Mouse (Mus musculus) layer of hippocampus, postnatal 25 days (tissue): ENCODE results near the gene Npepps. TPM values are rescaled to one million over a fixed set of nuclear protein-coding genes. Genes with fewer than 3 reads are reported as not detected.
"Not testable (repeated sequence)": the region's sequence is repeated elsewhere in the genome, so short reads cannot be mapped to it uniquely, and the experiment has no call there.

Experiments used
- DNase-seq, 2 experiments: peaks; one replicate each; pipeline ENCODE4 v3.0.0; 2022; ENCODE audit warnings: mixed read lengths in 2 of 2, low spot score in 1 of 2; ENCODE audit errors: extremely low spot score in 1 of 2
- total RNA-seq, 2 experiments: library from RNA; stranded (reverse); gene quantifications; 2 replicates each; pipeline ENCODE4 v1.2.3; 2021

Gene Npepps
- total RNA-seq, 2 experiments from 2014 or later, result 130 to 144 TPM

DNA sequence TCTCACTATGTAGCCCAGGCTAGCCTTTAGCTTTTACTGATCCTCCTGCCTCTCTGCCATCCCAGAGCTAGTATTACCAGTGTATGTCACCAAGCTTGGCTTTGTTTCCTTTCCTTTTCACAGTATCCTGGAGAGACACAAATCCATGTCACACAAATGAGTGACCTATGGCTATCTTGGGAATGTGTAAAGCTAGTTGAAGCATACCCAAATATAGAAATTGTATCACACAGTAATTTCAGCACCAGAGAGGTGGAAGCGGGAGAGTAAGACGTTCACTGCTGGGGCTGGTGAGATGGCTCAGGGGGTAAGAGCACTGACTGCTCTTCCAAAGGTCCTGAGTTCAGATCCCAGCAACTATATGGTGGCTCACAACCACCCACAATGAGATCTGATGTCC lies 19.5 kb upstream of the Npepps start:
- DNase-seq, result no peak

DNA sequence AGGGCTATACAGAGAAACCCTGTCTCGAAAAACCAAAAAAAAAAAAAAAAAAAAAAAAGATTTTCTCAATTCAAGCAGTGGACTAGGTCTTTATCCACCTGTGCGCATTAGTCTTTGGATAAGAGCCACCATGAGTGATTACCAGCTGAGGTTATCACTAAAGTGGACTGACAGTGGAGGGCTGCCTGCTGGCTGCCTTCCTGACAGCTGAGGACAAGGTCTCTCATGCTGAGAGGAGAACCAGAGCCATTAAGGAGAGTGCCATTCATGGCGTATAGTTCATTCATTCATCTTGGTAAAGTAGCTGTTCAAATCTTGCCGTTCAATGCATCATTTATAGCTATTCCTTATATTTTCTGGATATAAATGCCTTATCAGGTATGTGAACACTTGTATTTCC lies 16.1 kb upstream of the Npepps start:
- no peak for DNase-seq

DNA sequence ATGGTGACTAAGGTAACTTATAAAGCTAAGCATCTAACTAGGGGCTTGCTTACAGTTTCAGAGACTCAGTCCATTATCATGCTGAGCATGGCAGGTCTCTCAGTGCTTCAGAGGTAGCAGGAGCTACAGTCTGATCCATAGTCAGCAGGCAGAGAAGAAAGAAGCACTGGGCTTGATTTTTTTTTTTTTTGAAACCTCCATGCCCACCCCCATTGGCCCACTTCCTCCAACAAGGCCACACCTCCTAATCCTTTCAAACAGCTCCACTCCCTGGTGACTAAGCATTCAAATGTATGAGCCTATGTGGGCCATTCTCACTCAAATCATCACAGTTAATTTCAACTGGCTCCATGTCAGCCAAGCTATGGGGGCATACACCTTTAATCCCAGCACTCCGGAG lies 12.3 kb upstream of the Npepps start:
- no peak for DNase-seq

DNA sequence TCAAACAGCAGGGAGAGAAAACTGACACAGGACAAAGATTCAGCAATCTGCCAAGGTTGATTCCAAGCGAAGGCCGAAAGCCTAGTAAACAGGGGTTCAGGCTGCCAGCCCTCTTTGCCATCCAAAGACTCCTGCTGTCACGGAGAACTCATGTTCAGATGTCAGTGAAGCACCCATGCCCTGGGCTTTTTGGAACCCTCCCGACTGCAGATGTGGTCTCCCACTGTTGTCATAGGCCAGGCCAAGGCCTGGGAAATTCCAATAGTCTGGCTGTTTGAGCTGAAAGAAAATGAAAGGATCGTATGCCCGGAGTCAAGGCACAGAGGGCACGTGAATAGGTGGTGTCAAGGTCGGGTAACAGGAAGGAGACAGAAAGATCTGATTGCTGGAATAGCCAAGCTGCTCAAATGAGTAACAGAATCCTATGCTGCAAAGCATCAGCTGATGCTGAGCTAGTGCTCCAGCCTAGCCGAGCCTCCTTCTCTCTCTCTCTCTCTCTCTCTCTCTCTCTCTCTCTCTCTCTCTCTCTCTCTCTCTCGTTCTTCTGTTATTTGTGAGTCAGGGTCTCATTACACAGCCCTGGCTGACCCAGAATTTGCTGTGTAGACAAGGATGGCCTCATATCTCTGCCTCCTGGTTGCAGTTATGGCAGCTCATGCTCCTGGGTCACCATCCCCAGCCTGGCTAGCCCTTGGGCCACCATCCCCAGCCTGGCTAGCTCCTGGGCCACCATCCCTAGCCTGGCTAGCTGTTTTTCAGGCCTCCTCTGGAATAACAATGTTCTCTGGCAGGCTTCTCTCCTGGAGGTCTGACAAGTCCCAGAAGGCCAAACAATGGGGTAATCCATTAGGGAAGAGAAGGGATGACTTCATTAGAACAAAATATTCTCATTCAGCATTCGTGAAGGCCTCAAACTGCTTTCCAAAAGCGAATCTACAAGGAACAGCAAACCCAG lies 9.1 kb upstream of the Npepps start:
- DNase-seq, result peak in 1 of 2 experiments; percentile 22

DNA sequence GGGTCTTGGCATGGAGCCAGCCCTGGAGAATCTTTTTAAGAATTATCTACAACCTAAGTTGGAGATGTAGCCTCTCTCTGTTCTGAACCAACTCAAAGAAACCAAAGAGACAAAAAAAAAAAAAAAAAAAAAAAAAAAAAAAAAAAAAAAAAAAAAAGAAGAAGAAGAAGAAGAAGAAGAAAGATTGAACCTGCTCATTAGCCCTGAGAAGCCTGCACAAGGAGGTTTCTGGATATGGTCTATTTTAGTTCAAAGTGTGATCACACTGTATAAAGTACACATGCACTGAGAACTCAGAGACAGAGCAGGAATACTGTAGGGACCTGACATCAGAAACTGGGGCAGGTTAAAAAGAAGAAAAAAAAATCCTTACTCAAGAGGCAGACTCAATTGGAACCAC lies 7.2 kb upstream of the Npepps start:
- DNase-seq, result no peak

DNA sequence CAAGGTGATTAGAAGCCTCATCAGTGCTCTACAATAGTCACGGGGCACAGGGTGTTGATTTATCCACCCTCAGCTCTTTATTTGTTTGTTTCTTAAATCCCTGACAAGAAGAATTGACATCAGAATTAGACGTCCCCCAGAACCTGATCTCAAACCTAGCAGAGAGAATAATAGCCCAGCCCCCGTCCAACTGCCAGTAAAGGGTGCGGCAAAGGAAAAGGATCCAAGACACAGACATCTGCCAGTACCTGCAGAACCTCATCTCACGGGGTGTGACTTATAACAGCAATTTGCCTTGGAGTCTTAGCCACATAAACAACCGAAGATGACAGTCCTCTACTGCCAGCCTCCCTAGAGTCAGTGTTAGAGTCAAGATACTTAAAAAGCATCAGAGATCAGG lies 6.5 kb upstream of the Npepps start:
- DNase-seq, result no peak

DNA sequence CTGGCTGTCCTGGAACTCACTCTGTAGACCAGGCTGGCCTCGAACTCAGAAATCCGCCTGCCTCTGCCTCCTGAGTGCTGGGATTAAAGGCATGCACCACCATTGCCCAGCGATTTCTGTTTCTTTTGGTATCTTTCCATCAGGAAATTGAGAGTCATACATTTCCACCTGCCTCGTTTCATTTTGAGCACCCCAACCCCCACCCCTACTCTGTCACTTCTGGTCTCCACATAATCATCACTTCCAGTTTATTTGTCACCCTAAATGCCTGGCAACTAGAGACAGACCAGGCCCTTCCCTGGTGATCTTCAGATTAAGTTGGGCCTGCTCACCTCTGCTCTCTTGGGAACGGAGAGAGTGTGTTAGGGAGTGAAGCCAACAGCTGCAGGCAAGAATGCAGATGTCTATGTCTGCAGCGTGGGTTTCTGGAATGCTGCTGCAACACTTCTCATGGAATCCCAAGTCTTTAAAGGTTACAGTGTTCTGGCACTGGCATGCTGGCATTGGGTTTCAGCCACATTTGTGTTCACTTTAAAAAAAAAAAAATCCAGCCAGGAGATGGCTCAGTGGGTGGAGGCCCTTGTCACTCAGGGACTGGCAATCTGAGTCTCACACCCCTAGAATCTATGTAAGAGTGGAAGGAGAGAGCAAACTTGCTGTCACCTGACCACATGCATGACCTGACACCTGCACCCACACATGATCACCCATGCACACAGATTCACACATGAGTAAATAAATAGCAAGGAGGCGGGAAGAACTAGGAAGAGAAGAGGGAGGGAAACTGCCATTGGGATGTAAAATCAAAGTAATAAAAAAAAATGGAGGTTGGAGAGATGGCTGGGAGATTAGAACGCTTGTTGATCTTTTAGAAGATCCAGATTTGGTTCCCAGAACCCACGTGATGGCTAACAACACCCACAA lies 5.7 kb upstream of the Npepps start:
- no peak for DNase-seq

DNA sequence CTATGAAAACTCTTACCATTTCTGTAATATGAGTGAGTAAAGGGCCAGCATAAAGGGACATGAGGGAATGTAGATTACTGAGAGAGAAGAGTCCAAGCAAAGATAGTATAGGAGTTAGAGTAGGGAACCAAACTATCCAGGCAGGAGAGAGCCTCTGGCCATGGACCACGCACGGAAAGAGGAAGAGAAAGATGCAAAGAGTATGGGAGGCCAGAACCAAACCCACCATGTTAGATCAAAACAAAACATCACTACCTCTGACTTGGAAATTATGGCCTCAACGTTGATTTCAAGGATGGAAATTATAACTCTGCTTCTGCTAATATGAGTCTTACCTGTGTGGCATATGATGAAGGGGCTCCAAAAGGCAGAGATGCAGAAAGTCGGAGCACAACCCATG lies 4.4 kb upstream of the Npepps start:
- no peak for DNase-seq

DNA sequence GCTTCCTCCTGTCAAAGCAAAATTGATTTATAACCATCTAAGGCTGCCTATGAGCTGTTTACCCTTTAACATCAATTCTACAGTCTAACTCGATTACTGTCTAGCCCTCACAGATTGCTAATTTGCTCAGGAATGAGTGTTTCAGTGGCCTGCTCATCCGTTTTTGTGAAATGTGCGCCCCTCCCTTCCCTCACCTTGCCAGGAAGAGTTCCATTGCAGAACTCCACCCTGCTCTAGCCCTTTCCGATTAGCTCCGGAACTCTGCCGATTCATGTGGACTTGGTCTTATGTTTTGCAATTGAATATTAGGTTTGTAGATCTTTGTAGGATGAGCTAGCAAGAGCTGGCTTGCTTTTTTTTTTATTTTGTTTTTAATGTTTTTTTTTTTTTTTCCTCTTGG lies 1.7 kb upstream of the Npepps start:
- no peak for DNase-seq

DNA sequence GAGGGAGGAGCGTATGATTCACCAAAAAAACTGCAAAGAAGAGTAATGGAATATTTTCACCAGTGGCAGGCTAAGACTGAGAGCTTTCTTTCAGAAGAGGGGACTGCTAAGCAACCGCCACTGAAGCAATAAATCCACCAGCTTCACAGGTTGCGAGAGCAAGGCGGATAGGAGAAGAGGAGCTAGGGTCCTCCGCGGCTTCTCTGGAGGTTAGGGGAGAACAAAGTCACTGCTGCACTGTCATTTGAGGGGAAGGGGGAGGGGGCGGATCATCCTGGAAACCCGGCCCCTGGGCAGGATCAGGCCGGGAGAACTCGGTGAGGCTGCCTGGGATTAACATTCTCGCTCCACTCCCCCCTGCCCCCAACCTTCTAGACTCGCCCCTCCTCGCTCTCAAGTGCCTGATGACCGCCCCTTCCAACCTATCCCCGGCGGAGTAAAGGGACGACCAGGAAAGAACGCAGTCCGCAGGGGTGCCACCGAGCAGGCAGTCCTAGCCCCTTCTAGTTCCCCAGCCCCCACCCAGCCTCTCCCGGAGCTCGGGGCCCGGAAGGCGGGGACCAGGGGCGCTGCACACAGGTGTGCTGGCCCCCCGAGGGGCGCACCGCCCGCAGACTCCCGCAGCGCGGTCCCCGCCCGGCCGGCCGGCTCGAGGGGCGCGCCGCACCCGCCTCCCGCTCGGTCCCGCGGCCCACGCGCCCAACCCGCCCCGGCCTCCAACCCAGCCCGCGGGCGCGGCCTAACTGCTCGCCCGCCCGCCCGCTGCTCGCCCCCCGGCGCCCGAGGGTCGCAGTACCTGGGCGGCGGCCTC lies 828 bp downstream of the Npepps start:
- peak; percentile 38 to 51 for DNase-seq

DNA sequence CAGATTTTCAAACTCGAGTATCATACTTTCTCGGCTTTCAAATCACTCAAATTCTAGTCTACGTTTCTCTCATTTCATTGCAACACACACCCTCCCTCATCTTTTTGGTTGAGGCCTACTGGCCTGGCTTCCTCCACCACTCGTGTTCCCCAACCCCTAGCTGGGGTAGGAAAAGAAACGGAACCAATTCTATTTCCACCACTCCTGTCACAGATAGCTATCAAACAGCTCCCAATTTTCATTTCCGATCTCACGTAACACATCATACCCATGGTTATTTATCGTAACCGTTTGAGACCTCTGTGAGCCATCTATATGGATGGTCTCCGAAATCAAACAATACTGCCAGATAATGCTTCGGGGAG lies 1.4 kb downstream of the Npepps start:
- DNase-seq, result no peak

DNA sequence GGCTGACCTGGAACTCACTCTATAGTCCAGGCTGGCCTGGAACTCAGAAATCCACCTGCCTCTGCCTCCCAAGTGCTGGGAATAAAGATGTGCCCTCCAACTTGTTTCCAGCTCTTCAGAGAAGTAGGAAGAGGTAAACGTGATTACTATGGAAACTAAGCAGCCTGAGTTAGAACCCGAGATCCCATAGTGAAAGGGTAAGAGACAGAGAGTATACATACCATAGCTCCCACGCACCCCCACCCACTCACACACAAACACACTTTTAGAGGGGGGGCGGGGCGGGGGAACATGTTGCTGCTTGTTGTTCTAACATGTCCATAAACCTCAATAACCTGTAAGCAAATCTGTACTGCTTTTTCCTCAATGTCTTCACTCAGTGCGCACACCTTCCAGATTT lies 2.0 kb downstream of the Npepps start:
- DNase-seq, result no peak

DNA sequence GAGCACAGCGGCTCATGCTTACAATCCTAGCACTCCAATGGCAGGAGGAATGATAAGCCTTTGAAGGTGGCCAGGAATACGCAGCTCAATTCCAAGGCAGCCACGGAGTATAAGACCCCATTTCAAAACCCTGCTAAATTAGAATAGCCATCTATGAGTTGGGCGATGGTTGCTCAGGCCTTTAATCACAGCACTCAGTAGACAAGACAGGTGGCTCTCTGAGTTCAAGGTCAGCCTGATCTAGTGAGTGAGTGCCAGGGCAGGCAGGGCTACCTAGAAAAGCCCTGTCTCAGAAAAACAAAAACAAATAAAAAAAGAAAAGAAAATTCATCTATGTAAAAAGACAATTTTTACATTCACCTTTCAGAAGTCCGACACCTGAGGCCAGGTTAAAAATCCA lies 3.3 kb downstream of the Npepps start:
- no peak for DNase-seq

DNA sequence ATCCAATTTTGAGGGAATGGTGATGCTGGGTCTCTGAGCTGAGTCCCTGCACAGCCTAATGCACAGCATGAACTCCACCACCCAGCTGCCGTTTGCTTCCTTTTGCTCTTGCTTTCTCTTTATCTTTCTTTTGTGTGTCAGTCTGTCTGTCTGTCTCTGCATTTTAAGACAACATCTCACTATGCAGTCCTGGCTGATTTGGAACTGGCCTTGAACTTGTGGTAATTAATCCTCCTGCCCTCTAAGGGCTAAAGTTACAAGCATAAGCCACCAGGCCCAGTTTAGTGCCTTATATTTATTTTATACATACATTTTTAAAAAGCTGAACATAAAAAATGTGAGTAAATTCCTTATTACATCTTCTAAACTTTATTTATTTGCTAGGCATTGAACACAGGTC lies 4.4 kb downstream of the Npepps start:
- DNase-seq, result no peak

DNA sequence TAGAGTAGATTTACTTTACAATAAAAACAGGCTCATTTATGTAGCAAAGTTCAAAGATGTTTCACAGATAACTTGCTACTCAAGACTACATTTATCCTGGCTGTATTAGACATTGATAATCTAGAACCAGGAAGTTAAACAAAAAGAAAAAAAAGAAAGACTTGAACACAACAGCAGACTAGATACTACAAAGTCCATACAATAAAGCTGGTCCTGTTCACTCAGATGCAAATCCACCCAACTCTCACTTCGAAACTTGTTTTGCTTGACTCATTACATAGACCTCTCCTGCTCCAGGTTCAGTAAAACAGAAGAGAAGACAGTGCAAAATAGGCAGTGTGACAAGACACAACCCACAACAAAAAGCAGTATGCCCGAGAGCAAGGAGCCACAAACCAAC lies 5.1 kb downstream of the Npepps start:
- no peak for DNase-seq

DNA sequence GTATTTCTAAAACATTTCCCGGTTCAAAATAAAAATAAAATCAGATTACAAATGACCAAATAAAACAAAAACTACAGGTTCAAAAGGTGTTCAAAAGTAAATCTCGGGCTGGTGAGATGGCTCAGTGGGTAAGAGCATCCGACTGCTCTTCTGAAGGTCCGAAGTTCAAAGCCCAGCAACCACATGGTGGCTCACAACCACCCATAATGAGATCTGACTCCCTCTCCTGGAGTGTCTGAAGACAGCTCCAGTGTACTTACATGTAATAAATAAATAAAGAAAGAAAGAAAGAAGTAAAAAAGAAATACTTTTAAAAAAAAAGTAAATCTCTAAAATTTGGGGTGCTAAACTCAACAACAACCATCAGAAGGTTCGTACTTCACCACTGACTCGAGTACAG lies 5.5 kb downstream of the Npepps start:
- DNase-seq, result not testable (repeated sequence)

DNA sequence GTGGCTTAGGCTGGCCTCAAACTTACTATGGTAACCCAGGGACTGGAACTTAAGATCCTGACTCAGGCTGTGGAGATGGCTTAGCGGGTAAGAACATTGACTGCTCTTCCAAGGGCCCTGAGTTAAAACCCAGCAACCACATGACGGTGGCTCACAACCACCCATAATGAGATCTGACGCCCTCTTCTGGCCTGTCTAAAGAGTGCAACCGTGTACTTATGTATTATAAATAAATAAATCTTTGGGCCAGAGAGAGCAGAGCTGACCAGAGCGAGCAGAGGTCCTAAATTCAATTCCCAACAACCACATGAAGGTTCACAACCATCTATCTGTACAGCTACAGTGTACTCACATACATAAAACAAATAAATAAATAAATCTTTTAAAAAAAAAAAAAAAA lies 6.8 kb downstream of the Npepps start:
- no peak for DNase-seq

DNA sequence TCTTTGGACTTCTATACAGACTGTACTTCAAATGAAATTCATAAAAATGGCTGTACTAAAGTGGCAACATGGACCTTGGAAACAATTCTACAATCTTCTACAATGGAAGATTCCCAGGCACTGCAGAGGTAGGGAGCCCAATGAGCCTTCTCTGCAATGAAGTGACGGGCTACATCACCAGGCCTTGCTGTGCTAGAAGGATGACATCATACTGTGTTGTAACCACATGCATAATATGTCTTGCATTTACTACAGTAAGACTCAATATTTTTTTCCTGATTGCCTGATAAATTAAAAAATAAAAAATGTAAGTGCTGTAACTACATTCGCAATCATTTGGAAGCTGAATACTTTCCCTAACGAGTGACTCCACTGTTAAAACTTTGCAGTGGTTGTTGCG lies 7.6 kb downstream of the Npepps start:
- DNase-seq, result no peak

DNA sequence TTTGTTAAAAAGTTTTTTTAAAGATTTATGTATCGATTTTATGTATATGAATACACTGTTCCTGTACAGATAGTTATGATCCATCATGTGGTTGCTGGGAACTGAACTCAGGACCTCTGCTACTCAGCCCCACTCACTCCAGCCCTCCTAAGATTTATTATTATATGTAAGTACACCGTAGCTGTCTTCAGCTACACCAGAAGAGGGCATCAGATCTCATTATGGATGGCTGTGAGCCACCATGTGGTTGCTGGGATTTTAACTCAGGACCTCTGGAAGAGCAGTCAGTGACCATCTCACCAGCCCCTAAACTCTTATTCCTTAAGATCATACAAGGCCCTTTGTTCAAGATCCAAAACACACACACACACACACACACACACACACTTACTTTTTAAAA lies 10.4 kb downstream of the Npepps start:
- not testable (repeated sequence) for DNase-seq

DNA sequence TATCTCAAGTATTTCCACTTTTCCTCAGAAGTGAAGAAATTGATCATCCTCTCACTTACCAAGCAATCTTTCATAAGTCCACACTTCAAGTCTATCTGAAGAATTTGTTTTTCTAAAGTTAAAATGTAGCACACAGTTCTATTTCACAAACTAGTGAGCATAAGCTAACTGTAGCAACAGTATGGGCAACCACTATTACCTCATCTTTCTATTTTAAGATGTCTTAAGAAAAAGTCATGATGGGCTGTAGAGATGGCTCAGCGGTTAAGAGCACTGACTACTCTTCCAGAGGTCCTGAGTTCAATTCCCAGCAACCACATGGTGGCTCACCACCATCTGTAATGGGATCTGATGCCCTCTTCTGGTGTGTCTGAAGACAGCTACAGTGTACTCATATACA lies 13.9 kb downstream of the Npepps start:
- not testable (repeated sequence) for DNase-seq

DNA sequence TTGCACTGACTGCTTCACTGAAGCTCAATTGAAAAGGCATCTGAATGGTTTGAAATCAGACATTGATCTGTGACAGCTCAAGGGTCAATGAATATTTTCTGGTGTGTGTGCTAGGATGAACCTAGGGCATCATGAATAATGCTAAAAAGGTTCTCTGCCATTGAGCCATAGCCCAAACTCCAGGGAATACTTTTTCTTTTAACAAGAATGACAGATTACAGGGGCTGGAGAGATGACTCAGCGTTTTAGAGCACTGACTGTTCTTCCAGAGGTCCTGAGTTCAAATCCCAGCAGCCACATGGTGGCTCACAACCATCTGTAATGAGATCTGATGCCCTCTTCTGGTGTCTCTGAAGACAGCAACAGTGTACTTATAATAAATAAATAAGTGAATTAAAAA lies 30.8 kb downstream of the Npepps start:
- DNase-seq, result not testable (repeated sequence)
